Mouse (Mus musculus) hindbrain, embryonic 13.5 days (tissue): ENCODE results near the gene Scnm1. TPM values are rescaled to one million over a fixed set of nuclear protein-coding genes. Genes with fewer than 3 reads are reported as not detected.
A peak's percentile ranks its signal among the peaks of the same experiment; 100 is the strongest.
"Not testable (repeated sequence)": the region's sequence is repeated elsewhere in the genome, so short reads cannot be mapped to it uniquely, and the experiment has no call there.

Experiments used
- ATAC-seq: fragments of 200-750 bp; cut with Nextera tagmentation; 2 replicates; pipeline ENCODE4 v1.8.0; 2017; ENCODE audit warnings: moderate TSS enrichment; ENCODE audit not compliant: low FRiP score
- H3K27ac ChIP-seq: fragments of 300-500 bp; sonication (generic); 2 replicates; pipeline ENCODE4 v1.5.1; 2015; ENCODE audit warnings: inconsistent platforms, mild to moderate bottlenecking, moderate library complexity
- H3K27me3 ChIP-seq: fragments of 300-500 bp; sonication (generic); 2 replicates; pipeline ENCODE4 v1.6.1; 2015; ENCODE audit warnings: mild to moderate bottlenecking, inconsistent platforms
- H3K36me3 ChIP-seq: fragments of 300-500 bp; sonication (generic); 2 replicates; pipeline ENCODE4 v1.6.1; 2015; ENCODE audit warnings: mild to moderate bottlenecking, inconsistent platforms
- H3K4me1 ChIP-seq: fragments of 300-500 bp; sonication (generic); replicated peaks from 2 replicates; pipeline ENCODE4 v1.6.1; 2015; ENCODE audit warnings: inconsistent platforms
- H3K4me2 ChIP-seq: fragments of 300-500 bp; sonication (generic); 2 replicates; pipeline ENCODE4 v1.6.1; 2015; ENCODE audit warnings: inconsistent platforms, mild to moderate bottlenecking, moderate library complexity
- H3K4me3 ChIP-seq: fragments of 300-500 bp; sonication (generic); 2 replicates; pipeline ENCODE4 v1.5.1; 2015; ENCODE audit warnings: mild to moderate bottlenecking, inconsistent platforms
- H3K9ac ChIP-seq: fragments of 300-500 bp; sonication (generic); 2 replicates; pipeline ENCODE4 v1.6.1; 2015; ENCODE audit warnings: mild to moderate bottlenecking, inconsistent platforms
- H3K9me3 ChIP-seq: fragments of 300-500 bp; sonication (generic); 2 replicates; pipeline ENCODE4 v1.6.1; 2016; ENCODE audit warnings: inconsistent platforms
- WGBS: fragments of 180-500 bp; shearing (Covaris S2); methylation state at CpG from one replicate; pipeline ENCODE4 v1.1.7; 2015; 5-methylcytosine and 5-hydroxymethylcytosine counted together
- polyA plus RNA-seq: library from polyadenylated mRNA; unstranded; fragments of >200 nt; fragmentation: Nextera tagmentation; extraction: Ambion mirVana; gene quantifications from 2 replicates; pipeline ENCODE4 v1.2.1, GENCODE M21; 2015

Scnm1 gene
- polyA plus RNA-seq, 1 experiment from 2014 or later: 95.9 TPM

- 68% methylated on average over 6 of the region's 6 CpGs for WGBS
- Histone ChIP-seq H3K36me3 (peaks cover 51% of the 10 kb centered on the region), H3K4me3 (no peak within 1 kb of the TSS), H3K27me3 (no peaks in the 10 kb centered on the region), H3K27ac (peak within 1 kb of the TSS; percentile 30; the same call in 1 of the 2 replicates), H3K9ac (no peak within 1 kb of the TSS), H3K4me2 (no peak within 1 kb of the TSS), H3K9me3 (no peaks in the 10 kb centered on the region), H3K4me1 (peaks cover 8% of the 10 kb centered on the region; the same call in 1 of the 2 replicates)
- ATAC-seq: no peak; the same call in 1 of the 2 replicates
These were observed 9.6 kb downstream of the Scnm1 start, which contains the start of gene Tmod4 for GRCm38 (mm10) chr3:95124246-95124645. Tmod4 (plus strand) TSS chr3:95124476.

GRCm38 (mm10) chr3:95121580-95121979 is 12.2 kb downstream of the Scnm1 start:
- H3K9me3 ChIP-seq: no peaks in the 10 kb centered on the region
- ATAC-seq: no peak
- peaks cover 62% of the 10 kb centered on the region for H3K36me3 ChIP-seq
- no peak overlapping the region for H3K4me3 ChIP-seq
- H3K9ac ChIP-seq: no peak overlapping the region
- no peak overlapping the region for H3K27ac ChIP-seq
- H3K27me3 ChIP-seq: no peaks in the 10 kb centered on the region
- 87% methylated on average over 6 of the region's 6 CpGs for WGBS
- peaks cover 8% of the 10 kb centered on the region; the same call in 1 of the 2 replicates for H3K4me1 ChIP-seq
- H3K4me2 ChIP-seq: no peak overlapping the region

GRCm38 (mm10) chr3:95117751-95118150 is 16.1 kb downstream of the Scnm1 start:
- H3K9me3 ChIP-seq: no peaks in the 10 kb centered on the region
- no peak for ATAC-seq
- H3K4me3 ChIP-seq: no peak overlapping the region
- no peak overlapping the region for H3K4me2 ChIP-seq
- H3K4me1 ChIP-seq: peaks cover 5% of the 10 kb centered on the region
- H3K27ac ChIP-seq: no peak overlapping the region
- H3K36me3 ChIP-seq: peaks cover 73% of the 10 kb centered on the region
- no peak overlapping the region for H3K9ac ChIP-seq
- WGBS: 94% methylated on average over 2 of the region's 2 CpGs
- H3K27me3 ChIP-seq: no peaks in the 10 kb centered on the region

DNA sequence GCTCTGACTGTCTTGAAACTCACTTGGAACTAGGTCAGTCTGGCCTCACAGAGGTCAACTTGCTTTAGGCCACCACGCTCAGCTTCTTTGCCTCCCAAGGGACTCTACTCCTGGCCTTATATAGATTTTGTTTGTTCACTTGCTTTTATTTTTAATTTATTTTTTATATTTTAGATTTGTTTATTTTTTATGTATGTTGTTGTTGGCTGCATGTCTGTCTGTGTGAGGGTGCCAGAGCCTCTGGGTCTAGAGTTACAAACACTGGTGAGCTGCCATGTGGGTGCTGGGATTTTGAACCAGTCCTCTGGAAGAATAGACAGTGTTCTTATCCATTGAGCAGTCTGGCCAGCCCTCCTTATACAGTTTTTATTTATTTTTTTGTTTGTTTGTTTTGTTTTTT is 21.1 kb downstream of the Scnm1 start:
- H3K9me3 ChIP-seq: no peaks in the 10 kb centered on the region
- no peak overlapping the region for H3K27ac ChIP-seq
- no peak for ATAC-seq
- H3K9ac ChIP-seq: no peak overlapping the region; the same call in 1 of the 2 replicates
- H3K4me2 ChIP-seq: peak overlapping the region; percentile 53
- WGBS: 85% methylated on average over 1 of the region's 1 CpGs
- no peaks in the 10 kb centered on the region for H3K27me3 ChIP-seq
- H3K4me1 ChIP-seq: peaks cover 14% of the 10 kb centered on the region
- H3K36me3 ChIP-seq: peaks cover 24% of the 10 kb centered on the region
- H3K4me3 ChIP-seq: peak overlapping the region; percentile 65; the same call in 1 of the 2 replicates

- Histone ChIP-seq H3K4me1 (peaks cover 14% of the 10 kb centered on the region), H3K9me3 (no peaks in the 10 kb centered on the region), H3K36me3 (peaks cover 16% of the 10 kb centered on the region), H3K9ac (peak within 1 kb of the TSS; percentile 83), H3K4me2 (peak within 1 kb of the TSS; percentile 53), H3K4me3 (peak within 1 kb of the TSS; percentile 65), H3K27ac (peak within 1 kb of the TSS; percentile 98), H3K27me3 (no peaks in the 10 kb centered on the region)
- WGBS: under 1% methylated on average over 54 of the region's 54 CpGs
- ATAC-seq: peak; percentile 66
These were observed 22.7 kb downstream of the Scnm1 start, which contains the start of gene Vps72 for GRCm38 (mm10) chr3:95110911-95111726. Vps72 (plus strand) TSS chr3:95111022.

DNA sequence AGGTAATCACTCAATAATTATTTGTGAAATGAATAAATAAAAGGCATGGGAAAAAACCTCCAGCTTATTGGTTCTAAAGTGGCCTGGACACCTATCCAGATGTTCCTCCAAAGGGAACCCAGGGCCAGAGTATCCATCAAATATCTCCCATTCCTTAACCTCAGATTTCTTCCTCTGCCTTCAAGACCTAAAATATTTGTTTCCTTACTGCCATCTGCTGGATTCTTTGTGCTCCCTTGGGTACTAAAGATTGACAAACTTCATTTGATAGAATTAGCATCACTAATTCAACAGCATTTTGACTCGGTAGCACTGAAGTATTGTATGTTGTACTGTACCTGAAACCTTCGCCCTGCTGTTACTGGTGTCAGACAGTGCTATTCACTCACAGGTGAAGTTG is 25.9 kb downstream of the Scnm1 start:
- Histone ChIP-seq H3K4me2 (no peak overlapping the region), H3K4me1 (peaks cover 21% of the 10 kb centered on the region), H3K27me3 (no peaks in the 10 kb centered on the region), H3K9me3 (no peaks in the 10 kb centered on the region), H3K27ac (no peak overlapping the region), H3K4me3 (no peak overlapping the region), H3K9ac (no peak overlapping the region), H3K36me3 (no peaks in the 10 kb centered on the region)
- ATAC-seq: no peak
- 76% methylated on average over 2 of the region's 2 CpGs for WGBS

DNA sequence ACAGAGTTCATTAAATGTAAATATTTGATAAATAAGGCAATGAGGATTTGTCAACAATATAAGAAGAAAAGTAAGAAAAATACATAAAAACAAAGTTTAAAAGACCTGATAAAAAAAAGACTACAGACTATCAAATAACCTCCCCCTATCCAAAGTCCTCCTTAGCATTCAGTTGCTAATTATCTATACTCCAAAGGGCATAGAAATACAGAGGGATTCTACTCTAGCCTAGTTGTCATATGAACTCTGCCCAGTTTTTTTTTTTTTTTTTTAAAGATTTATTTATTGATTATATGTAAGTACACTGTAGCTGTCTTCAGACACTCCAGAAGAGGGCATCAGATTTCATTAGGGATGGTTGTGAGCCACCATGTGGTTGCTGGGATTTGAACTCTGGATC is 26.5 kb downstream of the Scnm1 start:
- H3K27ac ChIP-seq, ATAC-seq: not testable (repeated sequence)

DNA sequence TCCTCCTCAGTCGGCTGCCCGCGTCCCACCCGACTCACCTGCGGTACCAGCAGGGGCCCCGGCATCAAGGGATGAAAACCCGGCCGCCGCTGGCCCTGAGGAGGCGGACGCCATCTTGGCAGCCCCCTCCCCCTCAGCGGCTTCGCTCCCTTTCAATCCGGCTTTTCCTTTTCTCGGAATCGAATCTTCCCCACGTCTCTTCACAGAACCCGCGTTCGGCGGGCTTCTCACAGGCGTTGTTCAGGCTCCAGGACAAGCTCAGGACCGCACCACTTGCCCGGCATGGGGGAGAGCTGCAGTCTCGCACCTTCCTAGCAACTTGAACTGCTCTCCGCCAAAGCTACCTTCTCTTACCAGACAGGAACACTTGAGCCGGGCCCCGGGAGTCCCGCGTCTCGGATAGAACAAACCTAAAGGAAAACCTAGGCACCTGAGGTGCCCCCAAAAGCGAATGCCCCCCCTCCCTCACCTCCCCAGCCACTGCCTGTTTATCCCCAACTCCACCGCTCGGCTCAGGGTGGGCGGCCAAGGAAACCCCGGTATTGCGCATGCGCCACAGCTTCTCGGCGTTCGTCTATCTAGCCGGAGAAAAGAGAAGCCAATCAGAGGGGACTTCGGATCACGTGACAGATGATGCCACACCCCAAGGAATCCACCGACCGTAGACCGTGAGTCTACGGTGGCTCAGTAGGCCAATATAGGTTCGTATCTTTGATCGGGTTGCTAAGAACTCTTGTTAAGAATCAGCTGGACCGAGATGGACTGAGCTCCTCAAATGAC is 27.3 kb downstream of the Scnm1 start, which contains the start of gene Pip5k1a:
TSS of gene Pip5k1a (minus strand) at position 593 of the 780 bp plus-strand sequence.
- H3K9me3 ChIP-seq: no peaks in the 10 kb centered on the region
- H3K27me3 ChIP-seq: no peaks in the 10 kb centered on the region
- H3K4me2 ChIP-seq: peak within 1 kb of the TSS; percentile 83
- under 1% methylated on average over 51 of the region's 51 CpGs for WGBS
- ATAC-seq: peak; percentile 91
- peak within 1 kb of the TSS; percentile 91 for H3K27ac ChIP-seq
- 0 out of 2 replicates have a peak, but pooled peaks cover 3% of the 10 kb centered on the region for H3K36me3 ChIP-seq
- H3K4me1 ChIP-seq: peaks cover 16% of the 10 kb centered on the region
- peak within 1 kb of the TSS; percentile 91 for H3K9ac ChIP-seq
- H3K4me3 ChIP-seq: peak within 1 kb of the TSS; percentile 71

More for the DNA sequence above, 26.5 kb downstream of the Scnm1 start:
- Histone ChIP-seq H3K4me3 (peak overlapping the region; percentile 71), H3K4me2 (peak overlapping the region; percentile 64), H3K4me1 (peaks cover 15% of the 10 kb centered on the region)
- not testable (repeated sequence) for H3K27me3 ChIP-seq, H3K9ac ChIP-seq, H3K9me3 ChIP-seq, H3K36me3 ChIP-seq

GRCm38 (mm10) chr3:95105586-95106337 is 28.0 kb downstream of the Scnm1 start:
- no peaks in the 10 kb centered on the region for H3K9me3 ChIP-seq
- H3K9ac ChIP-seq: peak overlapping the region; percentile 91

GRCm38 (mm10) chr3:95105121-95105520 is 28.7 kb downstream of the Scnm1 start:
- Histone ChIP-seq H3K4me2 (peak overlapping the region; percentile 83), H3K9ac (peak overlapping the region; percentile 91), H3K9me3 (no peaks in the 10 kb centered on the region), H3K36me3 (0 out of 2 replicates have a peak, but pooled peaks cover 3% of the 10 kb centered on the region), H3K27ac (no peak overlapping the region), H3K27me3 (no peaks in the 10 kb centered on the region), H3K4me1 (peaks cover 21% of the 10 kb centered on the region), H3K4me3 (peak overlapping the region; percentile 71)
- ATAC-seq: no peak
- 75% methylated on average over 4 of the region's 4 CpGs for WGBS

More at GRCm38 (mm10) chr3:95105586-95106337, 28.0 kb downstream of the Scnm1 start:
- Histone ChIP-seq H3K4me3 (peak overlapping the region; percentile 71), H3K4me1 (peaks cover 21% of the 10 kb centered on the region), H3K4me2 (peak overlapping the region; percentile 83), H3K27ac (peak overlapping the region; percentile 91), H3K27me3 (no peaks in the 10 kb centered on the region), H3K36me3 (0 out of 2 replicates have a peak, but pooled peaks cover 3% of the 10 kb centered on the region)
- ATAC-seq: no peak
- under 1% methylated on average over 16 of the region's 16 CpGs for WGBS

DNA sequence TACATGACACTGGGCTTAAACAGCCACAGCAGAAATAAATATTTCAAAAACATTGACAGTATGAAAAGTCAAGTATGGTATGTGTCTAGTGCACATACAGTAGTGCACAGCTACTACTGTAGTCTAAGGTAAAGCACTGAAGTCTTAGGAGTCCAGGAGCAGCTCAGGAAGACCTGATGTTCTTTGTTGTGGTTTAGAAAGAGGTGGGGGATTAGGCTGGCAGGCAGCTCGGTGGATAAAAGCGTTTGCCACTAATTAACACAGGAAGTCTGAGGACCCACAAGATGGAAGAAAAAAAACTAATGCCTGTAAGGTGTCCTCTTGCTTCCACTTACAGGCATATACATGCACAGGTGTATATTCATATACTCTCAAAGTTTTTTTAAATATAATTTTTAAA is 33.0 kb downstream of the Scnm1 start:
- Histone ChIP-seq H3K4me2 (no peak overlapping the region), H3K27ac (no peak overlapping the region), H3K9me3 (no peaks in the 10 kb centered on the region), H3K4me3 (no peak overlapping the region), H3K36me3 (peaks cover 8% of the 10 kb centered on the region), H3K9ac (no peak overlapping the region), H3K27me3 (no peaks in the 10 kb centered on the region), H3K4me1 (peaks cover 26% of the 10 kb centered on the region)
- 69% methylated on average over 2 of the region's 2 CpGs for WGBS
- no peak for ATAC-seq
